Mouse (Mus musculus): Measurements from ENCODE around the gene Fthl17a. TPM values are rescaled to one million over a fixed set of nuclear protein-coding genes. Genes with fewer than 3 reads are reported as not detected.

Gene Fthl17a
- not detected for total RNA-seq (2021)
- long read RNA-seq, experiment 1: 0 reads
- long read RNA-seq, experiment 2: 0 reads

DNA sequence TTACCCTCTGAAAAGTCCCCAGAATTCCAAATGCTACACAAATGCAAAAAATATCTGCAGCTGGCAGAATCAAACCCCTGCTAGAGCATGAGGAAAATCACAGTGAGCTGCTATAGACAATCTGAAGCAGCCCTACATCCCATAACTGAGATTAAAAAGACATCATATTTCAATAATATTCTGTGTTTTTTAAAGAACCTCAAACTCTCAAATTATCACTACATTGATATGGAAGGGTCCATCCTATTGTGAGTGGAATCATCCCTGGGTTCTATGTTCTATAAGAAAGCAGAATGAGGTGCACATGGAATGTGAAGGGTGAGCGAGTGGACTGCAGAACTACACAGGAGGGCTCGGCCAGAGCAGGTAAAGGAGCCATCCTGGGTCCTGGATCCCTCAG is at the start of gene Fthl17a:
Gene Fthl17a (plus strand): TSS at position 301 of the 400 bp plus-strand sequence.
- DNase-seq: no peak

DNA sequence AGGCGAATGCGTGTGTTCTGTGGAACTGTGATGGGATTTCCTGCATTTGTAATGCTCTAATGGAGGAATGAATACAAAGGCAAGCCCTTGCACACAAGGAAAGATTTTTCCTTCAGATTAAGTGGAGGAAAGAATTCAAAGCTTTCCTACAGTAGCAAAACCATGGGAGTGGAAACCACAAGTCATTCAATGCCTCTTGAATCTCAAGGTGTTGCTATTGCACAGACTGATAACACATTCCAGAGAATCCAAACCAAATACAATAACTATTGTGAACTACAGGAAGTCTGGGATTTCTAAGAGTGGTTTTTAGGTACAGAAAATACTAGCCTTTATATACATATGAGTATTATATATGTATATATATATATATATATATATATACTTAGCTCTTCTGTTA is 42.5 kb upstream of the Fthl17a start:
- DNase-seq: no peak

DNA sequence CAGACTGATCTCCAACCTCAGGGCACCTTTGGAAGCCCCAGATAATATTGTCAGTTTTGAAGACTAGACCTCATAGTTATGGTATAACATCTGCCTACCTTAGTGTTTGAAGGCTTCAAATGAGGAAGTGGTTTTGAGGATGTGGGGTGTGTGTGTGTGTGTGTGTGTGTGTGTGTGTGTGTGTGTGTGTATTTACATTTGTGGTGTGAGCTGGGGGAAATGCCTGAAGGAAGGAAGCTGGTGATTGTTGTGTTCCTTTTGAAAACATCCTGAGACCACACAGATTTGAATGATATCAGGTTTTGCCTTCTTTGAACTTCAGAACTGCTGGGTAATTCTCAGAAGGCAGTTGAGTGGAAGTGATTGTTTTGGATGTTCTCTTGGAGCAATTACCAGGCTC is 22.6 kb upstream of the Fthl17a start:
- no peak for DNase-seq

DNA sequence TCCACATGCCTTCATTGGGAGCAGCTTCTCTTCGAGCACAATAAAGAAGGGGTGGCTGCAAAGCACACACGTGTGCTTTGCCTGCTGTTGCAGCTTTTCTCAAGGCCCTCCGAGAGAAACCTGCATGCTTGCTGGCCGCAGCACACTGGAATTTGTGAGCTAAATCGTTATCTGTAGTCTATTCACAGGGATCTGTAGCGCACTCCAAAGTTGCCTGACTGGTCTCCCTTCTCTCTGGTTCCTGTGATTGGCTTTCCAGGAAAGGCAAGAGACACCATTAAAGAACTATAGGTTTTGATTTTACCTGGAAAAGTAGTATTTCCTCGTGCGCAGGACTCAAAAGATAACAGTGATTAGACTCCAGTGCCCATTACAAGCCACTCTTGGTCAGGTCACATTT is 22.3 kb downstream of the Fthl17a start:
- no peak for DNase-seq

DNA sequence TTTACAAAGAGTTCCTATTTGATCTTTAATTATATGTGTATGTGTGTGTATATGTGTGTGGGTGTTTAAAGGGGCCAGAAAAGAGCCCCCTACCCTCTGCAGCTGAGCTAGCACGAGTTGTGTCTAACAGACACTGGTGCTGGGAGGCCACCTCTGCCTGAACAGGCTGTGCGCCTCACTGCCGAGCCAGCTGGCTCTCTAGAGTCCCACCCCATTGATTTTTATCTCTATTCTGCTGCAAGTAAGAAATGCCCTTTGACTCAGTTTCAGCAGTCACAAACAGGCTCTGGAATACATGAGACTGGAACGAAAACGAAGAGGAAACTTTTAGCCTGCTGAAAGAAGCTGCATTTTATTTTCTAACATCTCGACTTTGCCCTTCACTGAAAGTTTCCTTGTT is 22.8 kb downstream of the Fthl17a start:
- DNase-seq: peak; percentile 3

DNA sequence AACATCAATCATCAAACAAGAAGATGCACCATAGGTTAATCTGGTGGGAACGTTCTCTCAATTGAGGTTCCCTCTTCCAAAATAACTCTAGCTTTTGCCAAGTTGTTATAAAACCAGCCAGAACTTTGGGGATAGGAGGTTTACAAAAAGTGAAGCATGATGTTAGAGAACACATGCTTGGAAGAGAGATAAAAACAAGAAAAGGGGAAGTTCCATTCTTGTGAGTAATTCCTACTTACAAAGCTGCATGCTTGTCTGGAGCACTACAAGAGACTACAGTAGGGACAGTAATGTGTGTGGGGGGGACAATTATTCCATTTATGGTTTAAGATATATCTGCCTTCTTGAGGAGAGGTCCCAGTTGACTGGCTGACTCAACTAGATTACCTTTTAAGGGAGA is 40.4 kb downstream of the Fthl17a start:
- DNase-seq: no peak

DNA sequence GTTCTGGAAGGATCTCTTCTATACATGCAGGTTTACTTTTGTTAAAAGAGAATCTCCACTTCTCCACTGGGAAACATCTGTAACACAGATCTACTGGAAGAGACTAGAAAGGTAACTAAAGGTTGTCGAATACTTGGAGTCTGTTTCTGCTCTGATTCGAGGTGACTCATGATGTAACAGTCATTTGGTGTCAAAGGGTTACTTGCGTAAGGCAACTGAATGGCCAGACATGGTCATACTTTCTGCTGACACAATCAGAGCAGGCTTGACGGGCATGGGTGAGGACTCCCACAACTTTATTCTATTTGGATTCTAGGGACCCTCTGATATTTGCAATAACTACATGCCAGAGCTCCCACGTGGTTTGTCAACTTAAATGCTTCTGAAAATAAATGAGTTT is 43.3 kb downstream of the Fthl17a start:
- peak; percentile 1 for DNase-seq

DNA sequence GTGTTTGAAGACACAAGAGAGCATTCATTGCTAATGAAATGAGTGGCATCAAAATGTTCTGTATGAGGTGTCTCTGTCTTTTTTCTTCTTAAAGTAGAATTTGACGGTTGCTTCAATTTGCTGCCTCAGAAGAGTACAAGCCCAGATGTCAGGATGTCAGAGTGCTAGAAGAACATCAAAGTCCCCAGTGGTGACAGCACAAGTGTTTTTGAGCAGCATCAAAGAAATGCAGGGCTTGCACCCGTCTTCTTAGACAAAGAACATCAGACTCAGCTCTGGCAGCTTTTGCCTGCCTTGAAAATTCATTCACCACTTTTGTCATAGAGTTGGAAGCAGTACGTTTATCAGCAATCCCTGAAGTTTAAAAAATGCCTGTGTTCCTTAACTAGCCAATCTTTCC is 44.5 kb downstream of the Fthl17a start:
- DNase-seq: no peak

DNA sequence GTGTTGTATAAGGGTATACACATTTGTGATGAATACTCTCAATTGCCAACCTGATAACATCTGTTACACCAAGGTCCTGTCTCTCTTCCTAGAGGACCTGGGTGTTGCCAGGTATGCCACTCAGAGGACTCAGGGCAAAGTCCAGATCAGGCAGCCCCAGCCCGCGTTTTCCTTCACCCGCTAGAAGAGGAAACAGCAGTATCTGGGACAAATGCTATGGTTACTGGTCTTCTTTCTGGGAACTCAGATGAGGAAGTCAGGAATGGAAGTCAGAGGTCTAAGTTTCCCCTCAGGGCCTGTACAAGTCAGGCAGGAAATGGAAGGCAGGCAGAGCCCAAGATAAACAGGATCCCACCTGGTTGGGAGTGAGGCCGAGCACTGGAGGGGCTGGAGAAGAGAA is 55.2 kb downstream of the Fthl17a start:
- DNase-seq: no peak

DNA sequence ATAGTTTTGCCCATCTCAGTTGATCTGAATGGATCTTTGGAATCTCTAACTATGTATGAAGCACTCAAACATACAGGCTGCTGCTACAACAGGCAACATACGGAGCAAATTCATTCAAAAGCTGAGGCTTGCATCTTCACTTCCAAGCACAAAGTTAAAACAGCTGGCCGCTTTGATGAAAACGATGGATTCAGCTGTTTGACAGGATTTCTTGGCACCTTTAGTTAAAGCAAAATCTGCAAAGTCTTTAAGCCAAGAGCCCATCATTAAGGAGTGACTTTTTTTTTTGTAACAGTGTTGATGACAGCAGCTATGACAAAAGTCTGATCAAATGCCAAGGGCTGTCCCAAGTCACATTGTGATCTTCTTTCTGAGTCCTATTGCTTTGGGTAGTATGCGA is 69.1 kb downstream of the Fthl17a start:
- no peak for DNase-seq

DNA sequence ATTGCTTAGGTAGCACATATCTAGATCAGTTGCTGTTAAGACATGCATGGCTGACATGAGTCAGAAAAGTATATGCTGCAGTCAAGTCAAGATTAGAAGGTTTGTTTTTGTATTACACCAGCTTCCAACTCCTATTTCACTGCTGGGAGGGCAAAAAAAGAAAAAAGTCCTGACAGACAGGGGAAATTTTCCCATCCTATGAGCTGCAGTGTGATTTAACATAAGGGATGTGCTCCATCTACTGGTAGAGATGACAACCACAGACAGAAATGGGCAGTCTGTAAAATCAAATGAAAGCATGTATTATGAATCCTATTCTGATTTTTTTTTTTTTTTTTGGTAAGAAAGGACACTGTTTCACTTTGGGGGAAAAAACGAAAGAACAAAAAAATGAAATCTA is 69.7 kb downstream of the Fthl17a start:
- peak; percentile 2 for DNase-seq

Measured in adrenal gland, postnatal 10 days (tissue).